Mouse (Mus musculus): ENCODE data around the gene Egfl8. TPM values are rescaled to one million over a fixed set of nuclear protein-coding genes. Genes with fewer than 3 reads are reported as not detected.

Egfl8 gene
- total RNA-seq, 1 experiment from 2014 or later, result 2.4 TPM

- ATAC-seq (replicated peaks; ENCODE audit: low read depth, poor library complexity, severe bottlenecking), result no peak
Observed at GRCm38 (mm10) chr17:34629221-34629751, 13.5 kb upstream of the Egfl8 start, which contains the start of gene Prrt1. Prrt1 (plus strand) TSS chr17:34629533.

DNA sequence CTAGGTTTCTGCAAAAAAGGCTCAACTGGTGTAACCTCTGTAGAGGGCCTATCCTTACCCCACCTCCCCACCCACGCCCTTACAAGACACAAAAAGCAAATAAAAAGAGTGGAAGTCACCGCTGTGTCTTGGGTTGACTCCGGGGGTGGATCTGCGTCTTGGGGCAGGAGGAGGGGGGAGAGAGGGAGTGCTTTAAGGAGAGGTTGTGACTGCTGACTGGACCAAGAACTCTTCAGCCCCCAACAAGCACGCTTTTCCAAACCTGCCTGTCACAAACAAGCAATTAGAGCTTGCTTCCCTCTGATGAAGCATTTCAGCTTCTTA, 12.8 kb upstream of the Egfl8 start:
- no peak for ATAC-seq (replicated peaks; ENCODE audit: low read depth, poor library complexity, severe bottlenecking)

GRCm38 (mm10) chr17:34627943-34628643, 12.3 kb upstream of the Egfl8 start, which contains the start of gene Ppt2:
Ppt2 (minus strand) TSS chr17:34628510.
- no peak for ATAC-seq (replicated peaks; ENCODE audit: low read depth, poor library complexity, severe bottlenecking)

DNA sequence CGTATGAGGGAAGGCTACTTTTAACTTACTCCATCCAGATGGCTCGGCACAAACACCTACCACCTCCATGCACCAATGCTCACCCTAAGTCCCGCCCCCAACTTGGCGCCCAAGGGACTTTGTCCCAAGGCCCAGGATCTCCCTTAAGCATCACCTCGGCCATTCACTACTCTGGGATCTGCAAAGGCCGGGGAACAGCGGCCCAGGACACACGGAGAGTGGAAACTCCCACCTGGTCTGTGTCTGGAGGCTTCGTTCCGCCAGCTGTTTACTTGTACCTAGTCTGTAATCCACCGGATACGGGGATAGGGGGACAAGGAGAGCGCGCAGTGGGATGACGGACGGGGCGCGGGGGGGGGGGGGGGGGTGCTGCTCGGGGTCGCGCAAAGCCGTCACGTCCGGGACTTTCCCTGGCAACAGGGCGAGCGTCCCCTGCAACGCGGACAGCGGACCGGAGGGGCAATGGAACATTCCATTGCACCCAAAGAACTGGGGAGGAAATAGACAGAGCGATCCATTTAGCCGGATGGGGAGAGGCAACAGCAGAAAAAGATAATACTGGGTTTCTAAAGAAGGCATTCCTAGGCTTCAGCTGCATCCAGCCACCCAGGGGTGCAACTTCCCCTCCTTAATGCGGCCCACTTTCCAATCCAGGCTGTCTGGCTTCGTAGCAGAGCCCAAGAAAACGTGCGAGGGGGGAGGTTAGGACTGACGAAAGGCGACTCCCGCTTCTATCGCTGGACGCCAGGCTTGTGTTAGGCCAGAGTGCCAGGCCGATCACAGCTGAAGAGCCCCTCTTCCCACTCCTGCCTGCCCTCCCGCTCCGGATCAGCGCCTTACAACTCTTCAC, 11.5 kb upstream of the Egfl8 start:
- peak; percentile 63 for ATAC-seq (replicated peaks; ENCODE audit: low read depth, poor library complexity, severe bottlenecking)

DNA sequence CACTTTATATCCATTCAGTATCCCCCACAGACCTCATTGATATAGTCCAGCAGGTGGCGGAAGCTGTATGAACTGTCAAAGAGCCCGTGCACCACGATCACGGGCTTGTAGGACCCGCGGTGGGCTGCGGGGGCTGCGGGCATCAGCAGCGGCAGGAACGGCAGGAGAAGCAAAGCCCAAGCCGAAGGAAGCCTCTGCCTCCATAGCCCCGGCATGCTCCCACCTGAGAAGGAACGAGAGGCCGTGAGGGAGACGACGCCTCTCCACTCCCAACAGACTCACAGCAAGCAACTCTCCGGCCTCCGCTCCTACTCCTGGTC, 11.0 kb upstream of the Egfl8 start:
- peak; percentile 37 for ATAC-seq (replicated peaks; ENCODE audit: low read depth, poor library complexity, severe bottlenecking)

- no peak for ATAC-seq (replicated peaks; ENCODE audit: low read depth, poor library complexity, severe bottlenecking)
Observed at GRCm38 (mm10) chr17:34626062-34626772, 10.4 kb upstream of the Egfl8 start.

DNA sequence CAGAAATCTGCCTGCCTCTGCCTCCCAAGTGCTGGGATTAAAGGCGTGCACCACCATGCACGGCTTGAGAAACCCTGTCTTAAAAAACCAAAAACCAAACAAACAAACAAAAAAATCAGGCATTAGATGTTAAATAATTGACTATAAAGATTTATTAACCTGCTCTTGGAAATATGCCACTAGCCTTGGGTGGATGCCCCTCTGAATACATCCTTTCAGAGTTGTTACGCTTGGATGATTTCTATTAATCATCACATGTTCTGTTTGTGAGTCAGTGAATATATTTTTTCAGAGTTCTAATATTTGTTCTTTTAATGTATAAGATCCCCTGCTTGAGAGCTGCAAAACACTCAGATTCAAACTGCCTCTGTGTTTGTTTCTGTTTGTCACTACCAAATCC, 9.2 kb upstream of the Egfl8 start:
- no peak for ATAC-seq (replicated peaks; ENCODE audit: low read depth, poor library complexity, severe bottlenecking)

GRCm38 (mm10) chr17:34623161-34623560, 7.4 kb upstream of the Egfl8 start:
- ATAC-seq (replicated peaks; ENCODE audit: low read depth, poor library complexity, severe bottlenecking), result no peak

DNA sequence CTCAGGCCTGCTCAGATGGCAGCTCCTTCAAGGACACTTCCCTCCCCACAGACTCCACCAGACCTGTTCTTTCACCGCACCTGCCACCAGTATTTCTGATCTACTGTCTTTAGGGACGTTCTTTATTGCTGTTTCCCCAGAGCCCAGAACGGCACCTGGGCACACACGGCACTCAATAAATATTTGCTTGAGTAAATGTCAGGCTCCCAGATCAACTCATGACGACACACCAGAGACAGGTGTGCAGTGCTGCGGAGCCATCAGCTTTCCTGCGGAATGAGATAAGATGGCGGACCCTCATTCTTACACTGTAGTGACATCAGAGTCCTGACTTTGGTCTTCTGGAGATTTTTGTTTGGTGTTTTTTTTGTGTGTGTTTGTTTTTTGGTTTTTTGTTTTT, 5.2 kb upstream of the Egfl8 start:
- no peak for ATAC-seq (replicated peaks; ENCODE audit: low read depth, poor library complexity, severe bottlenecking)

GRCm38 (mm10) chr17:34618999-34619398, 3.2 kb upstream of the Egfl8 start:
- peak; percentile 76 for ATAC-seq (replicated peaks; ENCODE audit: low read depth, poor library complexity, severe bottlenecking)

DNA sequence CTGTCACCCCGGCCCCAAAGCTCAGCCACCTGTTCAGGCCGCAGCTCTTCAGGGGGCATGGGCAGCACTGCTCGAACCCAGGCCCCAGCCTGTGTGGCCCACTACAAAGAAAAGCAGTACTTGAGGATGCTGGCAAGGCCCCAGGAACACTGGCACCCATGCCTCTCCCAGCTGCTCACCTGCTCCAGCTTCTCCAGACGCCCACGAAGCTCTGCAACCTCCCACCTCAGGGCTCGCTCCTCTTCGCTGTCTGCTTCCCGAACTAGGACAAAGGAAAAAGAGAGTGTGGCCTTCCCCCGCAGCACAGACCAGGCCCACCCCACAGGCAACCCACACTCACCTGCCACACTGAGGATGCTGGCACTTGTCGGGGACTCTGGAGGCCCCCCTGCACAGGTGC, 1.9 kb downstream of the Egfl8 start:
- ATAC-seq (replicated peaks; ENCODE audit: low read depth, poor library complexity, severe bottlenecking), result no peak

DNA sequence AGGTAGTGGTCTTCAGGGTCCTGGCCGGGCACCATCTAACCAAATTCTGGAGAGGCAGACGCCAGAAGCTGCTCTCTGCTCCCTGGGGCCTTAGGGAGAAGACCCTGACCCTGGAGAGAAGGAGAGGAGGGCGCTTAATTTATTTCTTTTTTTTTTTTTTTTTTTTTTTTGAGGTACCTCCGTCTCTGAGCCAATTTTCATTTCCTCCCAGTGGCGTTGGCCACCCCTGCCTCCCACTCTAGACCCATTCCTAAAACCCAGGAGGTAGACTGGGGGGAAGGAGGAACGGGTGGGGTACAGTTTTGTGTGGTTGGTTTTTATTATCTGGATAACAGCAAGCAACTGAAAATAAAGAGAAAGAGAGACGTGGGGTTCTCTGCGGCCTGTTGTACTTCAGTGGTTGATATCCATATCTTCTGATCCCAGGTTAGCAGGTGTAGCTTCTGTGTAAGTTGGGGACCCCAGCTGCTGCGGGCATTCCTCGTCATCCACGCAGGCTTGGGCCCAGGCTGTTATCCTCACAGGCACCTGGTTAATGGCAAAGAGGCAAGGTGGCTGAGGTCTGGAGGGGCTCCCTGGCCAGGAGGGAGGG, 2.6 kb downstream of the Egfl8 start:
- ATAC-seq (replicated peaks; ENCODE audit: low read depth, poor library complexity, severe bottlenecking), result peak; percentile 29

DNA sequence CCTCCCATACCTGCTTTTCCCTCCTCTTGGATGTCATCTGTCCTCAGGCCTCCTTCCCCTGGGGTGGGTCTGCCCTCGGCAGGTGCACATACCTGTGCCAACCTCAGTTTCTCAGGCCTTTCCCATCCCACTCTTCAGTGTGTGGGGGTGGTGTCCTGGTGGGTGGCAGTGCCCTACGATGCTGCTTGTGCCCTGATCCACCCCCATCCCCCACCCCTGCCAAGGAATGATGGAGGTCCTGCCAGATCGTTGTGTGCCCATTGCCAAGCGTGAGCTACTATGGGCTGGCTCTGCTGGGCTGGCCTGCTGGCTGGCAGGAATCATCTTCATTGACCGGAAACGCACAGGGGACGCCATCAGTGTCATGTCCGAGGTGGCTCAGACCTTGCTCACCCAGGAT, 4.7 kb downstream of the Egfl8 start:
- ATAC-seq (replicated peaks; ENCODE audit: low read depth, poor library complexity, severe bottlenecking), result no peak

- ATAC-seq (replicated peaks; ENCODE audit: low read depth, poor library complexity, severe bottlenecking), result no peak
Observed at GRCm38 (mm10) chr17:34607997-34608396, 7.8 kb downstream of the Egfl8 start.

DNA sequence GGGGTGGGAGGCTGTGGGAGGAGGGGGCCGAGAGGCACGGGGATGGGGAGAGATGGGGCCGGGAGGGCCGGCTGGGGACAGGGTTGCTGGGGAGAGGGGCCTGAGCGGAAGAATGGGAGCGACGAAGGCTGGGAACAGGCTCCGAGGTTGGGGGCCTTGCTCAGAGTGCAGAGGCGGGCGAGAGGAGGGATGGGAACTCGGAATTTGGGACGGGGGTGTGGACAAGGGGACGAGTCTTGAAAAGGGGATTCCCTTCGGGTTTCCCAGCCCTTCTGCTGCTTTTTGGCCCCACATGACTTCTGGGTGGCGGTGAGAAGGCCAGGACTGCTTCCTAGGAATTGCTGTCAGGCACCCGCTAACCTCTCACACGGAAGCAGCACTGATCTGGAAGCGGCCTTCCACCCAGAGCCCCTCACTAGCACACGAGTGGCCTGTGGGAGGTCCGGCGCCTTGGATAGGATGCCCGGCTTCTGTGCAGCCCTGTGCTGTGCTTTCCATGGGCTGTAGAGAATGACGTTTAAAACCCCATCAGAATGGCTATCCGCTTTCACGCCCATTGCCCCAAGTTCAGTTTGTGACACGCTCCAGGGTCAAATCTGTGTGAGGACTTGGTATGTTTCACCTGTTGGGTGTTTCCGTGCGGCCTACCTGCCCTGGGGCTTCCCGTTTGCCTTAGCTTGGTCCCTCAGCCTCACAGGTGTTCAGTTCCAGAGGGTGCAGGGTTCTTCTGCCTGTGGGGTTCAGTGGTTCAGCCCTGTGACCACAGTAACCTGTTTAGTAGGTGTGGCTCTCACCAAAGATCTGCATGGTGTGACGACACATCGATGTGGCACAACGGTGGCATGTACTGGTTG, 9.4 kb downstream of the Egfl8 start:
- no peak for ATAC-seq (replicated peaks; ENCODE audit: low read depth, poor library complexity, severe bottlenecking)

GRCm38 (mm10) chr17:34605609-34606008, 10.2 kb downstream of the Egfl8 start:
- ATAC-seq (replicated peaks; ENCODE audit: low read depth, poor library complexity, severe bottlenecking), result peak; percentile 29

- ATAC-seq (replicated peaks; ENCODE audit: low read depth, poor library complexity, severe bottlenecking), result no peak
Observed at GRCm38 (mm10) chr17:34604511-34605237, 11.1 kb downstream of the Egfl8 start.

- ATAC-seq (replicated peaks; ENCODE audit: low read depth, poor library complexity, severe bottlenecking), result peak; percentile 72
Observed at GRCm38 (mm10) chr17:34604061-34604508, 11.7 kb downstream of the Egfl8 start, which contains the start of gene Agpat1. Agpat1 (plus strand) TSS chr17:34604262.

Measured in common myeloid progenitor, adult 5-6 weeks (primary cell).